Mouse (Mus musculus) activated CD4-positive, CD25-positive, alpha-beta regulatory T cell (primary cell): ENCODE data around the gene Pigp. TPM values are rescaled to one million over a fixed set of nuclear protein-coding genes. Genes with fewer than 3 reads are reported as not detected.

Experiments used
- polyA plus RNA-seq, 2 experiments: library from polyadenylated mRNA; unstranded; fragments of 100-300 nt; shearing (Covaris generic); gene quantifications; one replicate each; pipeline ENCODE4 v1.2.1; 2017

Gene Pigp
- 100 to 1,000 TPM in 1 of 2 experiments, 10 to 100 TPM in 1; 63.5 to 102 TPM for polyA plus RNA-seq

DNA sequence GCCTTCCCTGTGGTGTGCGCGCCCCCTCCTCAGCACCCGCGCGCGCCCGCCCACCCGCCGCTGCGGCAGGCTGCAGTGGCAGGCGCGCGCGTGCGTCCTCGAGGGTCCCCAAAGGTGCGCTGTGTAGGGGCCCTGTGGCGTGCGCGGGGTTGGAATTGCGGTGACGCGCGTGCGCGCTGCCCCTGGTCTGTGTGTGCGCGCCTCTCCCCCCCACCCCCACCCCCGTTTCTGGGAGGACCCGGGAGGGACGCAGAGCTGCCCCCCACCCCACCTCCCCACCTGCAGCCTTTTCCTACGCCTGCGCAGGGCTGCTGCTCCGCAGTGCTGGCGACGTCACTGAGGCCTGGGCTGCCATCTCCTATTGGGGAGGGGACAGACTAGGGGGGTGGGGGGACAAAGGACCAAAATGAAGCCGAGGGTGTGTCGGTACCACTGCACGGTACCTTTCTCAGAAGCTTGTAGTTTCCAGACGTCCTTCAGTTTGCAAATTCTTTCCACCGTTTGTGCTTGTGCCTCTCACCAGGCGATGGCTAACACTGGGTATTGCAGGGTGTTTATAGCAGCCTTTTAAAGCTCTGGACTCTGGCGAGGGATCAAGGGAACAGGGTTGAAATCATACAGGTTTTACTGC lies at the start of gene Pigp:
Gene Pigp, minus strand, starts transcription at position 542 of the 631 bp plus-strand sequence.

DNA sequence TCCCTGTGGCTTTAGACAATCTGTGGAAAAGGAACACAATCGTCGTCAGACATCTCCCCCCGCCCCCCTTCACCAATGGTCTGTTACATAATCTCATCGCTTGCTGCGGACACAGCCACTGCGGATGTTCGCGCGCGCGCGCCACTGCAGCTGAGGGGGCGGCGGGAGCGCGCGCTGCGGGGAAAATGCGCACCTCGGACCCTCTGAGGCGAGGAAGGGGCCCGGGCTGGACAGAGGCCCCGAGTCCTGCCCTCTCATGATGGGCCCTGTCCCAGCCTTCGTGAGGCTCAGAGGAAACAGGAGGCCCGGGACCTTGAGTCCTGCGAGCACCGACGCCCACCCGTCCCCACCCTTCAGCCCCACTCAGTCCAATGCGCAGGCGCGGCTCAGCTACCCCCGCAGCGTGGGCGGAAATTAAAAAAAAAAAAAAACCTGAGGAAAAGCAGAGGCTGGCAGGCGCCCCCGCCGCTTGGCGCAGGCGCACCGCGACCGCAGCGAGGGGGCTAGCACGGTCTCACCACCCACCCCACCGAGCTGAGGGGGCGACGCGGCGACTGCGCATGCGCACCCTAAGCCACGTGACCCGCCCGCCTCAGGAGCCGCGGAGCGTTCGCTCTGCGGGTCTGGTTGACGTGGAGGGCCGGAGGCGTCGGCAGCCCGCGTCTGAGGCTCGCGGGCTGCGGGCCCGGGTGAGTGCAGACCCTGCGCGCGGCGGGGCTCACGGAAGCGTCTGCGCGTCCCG lies 1.3 kb downstream of the Pigp start, which contains the start of gene Ttc3:
Gene Ttc3, plus strand, starts transcription at position 446 of the 742 bp plus-strand sequence.

DNA sequence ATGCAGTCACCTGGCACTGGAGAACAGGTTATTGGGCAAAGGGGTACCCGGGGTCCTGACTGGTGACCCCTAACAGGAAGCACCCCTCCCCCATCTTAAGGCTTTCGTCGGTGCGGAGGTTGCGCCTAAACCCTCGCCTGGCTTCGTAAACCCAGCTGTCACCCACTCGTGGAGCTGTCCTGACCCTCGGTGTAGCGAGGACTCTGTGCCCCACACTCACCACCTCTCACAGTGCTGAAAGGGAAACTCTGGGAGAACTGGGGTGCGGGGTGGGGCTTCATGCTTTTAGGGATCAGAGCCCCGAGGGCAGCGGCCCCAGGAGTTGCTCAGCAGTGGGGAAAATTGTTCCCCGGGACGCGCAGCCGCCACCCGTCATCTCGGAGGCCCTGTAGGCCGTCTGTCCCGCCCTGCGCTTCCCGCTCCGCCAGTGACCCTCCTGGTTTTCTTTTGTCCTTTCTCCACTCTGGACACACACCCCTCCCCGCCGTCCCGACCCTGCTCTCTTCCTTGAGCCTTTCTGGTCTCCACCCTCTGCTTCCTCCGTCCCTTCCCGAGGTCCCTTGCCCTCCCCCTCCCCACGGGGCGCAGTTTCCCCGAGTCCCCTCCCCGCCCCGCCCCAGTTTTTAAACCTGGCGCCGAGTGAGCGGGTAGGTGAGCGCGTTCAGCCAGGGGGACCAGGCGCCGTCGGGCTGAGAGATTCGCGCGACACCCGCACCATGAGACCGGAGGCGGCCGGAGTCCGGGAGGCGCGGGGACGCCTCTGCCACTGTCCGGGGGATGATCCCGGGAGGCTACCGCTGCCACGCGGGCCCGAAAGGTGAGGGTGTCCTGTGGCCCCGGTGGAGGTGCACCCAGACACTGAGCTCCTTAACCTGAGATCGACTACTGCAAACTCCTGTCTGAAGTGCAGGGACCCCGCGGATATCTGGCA lies 43.6 kb downstream of the Pigp start, which contains the start of gene Ripply3:
Gene Ripply3, plus strand, starts transcription at position 640 of the 931 bp plus-strand sequence.

DNA sequence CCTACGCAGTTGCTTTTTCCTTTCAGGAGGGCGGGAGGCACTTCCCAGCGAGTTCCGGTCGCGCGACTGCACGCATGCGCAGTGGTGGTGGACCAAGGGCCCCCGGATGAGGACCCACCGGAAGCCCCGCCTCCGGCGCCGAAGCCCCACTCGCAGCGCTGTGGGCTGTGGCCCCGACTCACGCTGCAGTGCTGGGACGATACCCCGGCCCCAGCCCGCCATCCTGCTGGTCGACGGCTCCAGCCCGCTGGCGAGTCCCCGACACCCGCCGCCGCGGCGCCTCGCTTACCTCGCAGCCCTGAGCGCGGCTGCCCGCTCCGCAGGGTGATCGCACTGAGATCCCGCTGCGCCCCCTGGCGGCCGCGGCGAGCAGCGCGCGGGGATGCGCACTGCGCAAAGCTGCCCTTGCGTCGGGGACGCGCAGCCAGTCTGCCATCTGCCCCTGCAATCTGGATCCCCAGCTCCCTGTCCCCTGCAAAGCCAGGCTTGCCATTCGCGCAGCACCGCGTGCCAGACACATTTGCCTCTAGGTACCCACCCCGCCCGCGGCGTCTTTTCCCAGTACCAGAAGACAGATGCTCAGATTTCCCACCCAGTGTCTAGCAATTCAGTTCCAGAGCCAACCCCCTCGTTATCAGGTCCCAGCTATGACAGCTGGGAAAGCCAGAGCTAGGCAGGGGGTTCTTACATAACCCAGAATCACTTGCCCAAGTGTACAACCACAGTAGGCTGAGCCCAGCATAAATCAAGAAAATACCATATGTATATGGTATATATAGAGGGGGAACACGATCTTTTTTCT lies 58.2 kb downstream of the Pigp start, which contains the start of gene Hlcs:
Gene Hlcs, minus strand, starts transcription at position 343 of the 802 bp plus-strand sequence.

Other genes starting within 250 kb of the Pigp start
- 10 to 100 TPM in 1 of 2 experiments, 1 to 10 TPM in 1; 7.6 to 13.5 TPM for gene Hlcs, start 58.3 kb downstream of the Pigp start, polyA plus RNA-seq
- 1 to 10 TPM in 1 of 2 experiments, under 1 TPM in 1; 0.15 to 1.3 TPM for gene Ripply3, start 43.4 kb downstream of the Pigp start, polyA plus RNA-seq
- gene Ttc3, start 1.2 kb downstream of the Pigp start, polyA plus RNA-seq: 10 to 100 TPM; 37.5 to 83.9 TPM
- gene Vps26c, start 155.0 kb upstream of the Pigp start, polyA plus RNA-seq: 10 to 100 TPM; 70.8 to 71.4 TPM
- 10 to 100 TPM; 33.5 to 39.0 TPM for gene Dyrk1a, start 198.2 kb upstream of the Pigp start, polyA plus RNA-seq